23 mouse cellular contexts compared by ENCODE assay signal in the genomic region with DNA sequence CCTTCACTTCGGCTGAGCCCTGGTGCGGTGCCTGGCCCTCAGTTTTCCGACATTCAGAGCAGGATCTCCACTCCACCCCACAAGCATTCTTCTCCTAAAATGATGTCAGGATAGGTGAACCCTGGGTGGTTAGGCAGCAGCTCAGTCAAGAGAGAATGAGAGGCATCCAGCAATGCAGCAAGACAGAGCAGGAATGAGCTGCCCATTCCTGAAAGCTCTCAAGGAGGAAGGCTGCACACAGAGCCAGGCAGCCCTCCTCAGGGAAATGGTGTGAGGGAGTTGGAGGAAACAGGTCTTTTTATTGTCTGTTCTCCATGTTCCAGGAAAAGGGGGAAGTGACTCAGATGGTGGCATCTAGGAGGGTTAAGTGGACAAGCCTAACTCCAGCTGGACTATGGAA. TPM values are rescaled to one million over a fixed set of nuclear protein-coding genes. Genes with fewer than 3 reads are reported as not detected.
DNase-seq lines count a peak whose midpoint lies in the region; ATAC-seq lines count a peak whose summit lies in the region.
"Had no signal": no experiment of that assay in that cellular context is flagged by ENCODE, and none has a peak within 500 bp of the region (broad histone marks: within the 10 kb centered on the region; RNA-seq: fewer than 3 reads in every experiment).

No protein-coding gene starts in this region.

- no peaks in the 10 kb centered on the region for H3K36me3 ChIP-seq in kidney, embryonic 14.5 days (ENCODE audit: control insufficient read depth, insufficient read depth, low read length)
- no peaks in the 10 kb centered on the region for H3K36me3 ChIP-seq in liver, embryonic 12.5 days
- H3K36me3 ChIP-seq in liver, embryonic 11.5 days (ENCODE audit: control insufficient read depth, insufficient read depth, low read length) = no peaks in the 10 kb centered on the region
- H3K36me3 ChIP-seq in liver, embryonic 16.5 days (ENCODE audit: control insufficient read depth, insufficient read depth) = no peaks in the 10 kb centered on the region
- H3K36me3 ChIP-seq: embryonic facial prominence, embryonic 12.5 days; heart, embryonic 12.5 days; hindbrain, embryonic 10.5 days; limb, embryonic 13.5 days; lung, embryonic 15.5 days had no signal

- H3K4me1 ChIP-seq in kidney, embryonic 14.5 days (ENCODE audit: control insufficient read depth, insufficient read depth, low read length) = 0 out of 2 replicates have a peak, but pooled peaks cover 5% of the 10 kb centered on the region
- H3K4me1 ChIP-seq in liver, embryonic 12.5 days = no peaks in the 10 kb centered on the region
- H3K4me1 ChIP-seq in liver, embryonic 11.5 days (replicated peaks; ENCODE audit: control insufficient read depth, insufficient read depth, low read length) = no peaks in the 10 kb centered on the region
- H3K4me1 ChIP-seq in liver, embryonic 16.5 days (ENCODE audit: control insufficient read depth, low read depth, low read length) = peaks cover 9% of the 10 kb centered on the region
- H3K4me1 ChIP-seq: embryonic facial prominence, embryonic 12.5 days; heart, embryonic 12.5 days; lung, embryonic 15.5 days had no signal

- H3K9ac ChIP-seq in kidney, embryonic 14.5 days (ENCODE audit: low read depth, low read length) = no peak overlapping the region
- no peak overlapping the region for H3K9ac ChIP-seq in liver, embryonic 12.5 days
- H3K9ac ChIP-seq in liver, embryonic 11.5 days (ENCODE audit: low read depth, low read length) = no peak overlapping the region
- no peak overlapping the region for H3K9ac ChIP-seq in liver, embryonic 16.5 days (ENCODE audit: low read depth, low read length)
- H3K9ac ChIP-seq: embryonic facial prominence, embryonic 12.5 days; forebrain, postnatal 0 days; heart, embryonic 12.5 days; limb, embryonic 13.5 days; lung, embryonic 15.5 days had no signal

- H3K4me3 ChIP-seq in kidney, embryonic 14.5 days (ENCODE audit: low read length) = no peak overlapping the region
- no peak overlapping the region for H3K4me3 ChIP-seq in liver, embryonic 12.5 days
- H3K4me3 ChIP-seq in liver, embryonic 11.5 days (ENCODE audit: low read depth, low read length) = no peak overlapping the region
- H3K4me3 ChIP-seq in liver, embryonic 16.5 days (ENCODE audit: low read depth, low read length) = no peak overlapping the region
- H3K4me3 ChIP-seq: embryonic facial prominence, embryonic 12.5 days; heart, embryonic 12.5 days; hindbrain, embryonic 10.5 days; layer of hippocampus, adult 2 months; limb, embryonic 13.5 days; lung, embryonic 15.5 days had no signal

- 0 out of 2 replicates have a peak, but pooled peaks have one; percentile 15 for ATAC-seq in kidney, embryonic 14.5 days (ENCODE audit: low FRiP score, low TSS enrichment)
- 0 out of 2 replicates have a peak, but pooled peaks have one; percentile 11 for ATAC-seq in liver, embryonic 12.5 days
- ATAC-seq in liver, embryonic 11.5 days (replicated peaks; ENCODE audit: low FRiP score) = no peak
- no peak; the same call in 1 of the 2 replicates for ATAC-seq in liver, embryonic 16.5 days (ENCODE audit: low read depth)
- ATAC-seq in activated CD4-positive, CD25-positive, alpha-beta regulatory T cell, adult 4 months = no peak
- ATAC-seq: CD4-positive, CD25-positive, alpha-beta regulatory T cell, adult 4 months had no signal

- DNase-seq in kidney, adult 11 months = no peak
- no peak for DNase-seq in liver, embryonic 11.5 days (ENCODE audit: low spot score)
- no peak for DNase-seq in adipocyte (ENCODE audit: low spot score)
- DNase-seq: cerebellum, adult 18-20 months; cerebellum, postnatal 25 days; gastrocnemius, postnatal 25 days; thymus, adult 2 months; thymus, postnatal 4 days had no signal

- H3K9me3 ChIP-seq in kidney, embryonic 14.5 days (ENCODE audit: control insufficient read depth, low read length) = no peaks in the 10 kb centered on the region
- H3K9me3 ChIP-seq in liver, embryonic 12.5 days (replicated peaks) = no peaks in the 10 kb centered on the region
- H3K9me3 ChIP-seq in liver, embryonic 11.5 days (ENCODE audit: control insufficient read depth, low read length) = no peaks in the 10 kb centered on the region
- H3K9me3 ChIP-seq in liver, embryonic 16.5 days (replicated peaks; ENCODE audit: control insufficient read depth, low read length) = no peaks in the 10 kb centered on the region
- H3K9me3 ChIP-seq: embryonic facial prominence, embryonic 12.5 days; heart, embryonic 12.5 days; hindbrain, embryonic 10.5 days; limb, embryonic 13.5 days; lung, embryonic 15.5 days had no signal

- H3K4me2 ChIP-seq in kidney, embryonic 14.5 days (replicated peaks; ENCODE audit: low read depth, low read length) = no peak overlapping the region
- H3K4me2 ChIP-seq in liver, embryonic 12.5 days = no peak overlapping the region
- no peak overlapping the region for H3K4me2 ChIP-seq in liver, embryonic 11.5 days
- H3K4me2 ChIP-seq in liver, embryonic 16.5 days (ENCODE audit: low read depth, low read length) = no peak overlapping the region
- H3K4me2 ChIP-seq: embryonic facial prominence, embryonic 12.5 days; heart, embryonic 12.5 days; limb, embryonic 13.5 days; lung, embryonic 15.5 days had no signal

- H3K27ac ChIP-seq in kidney, embryonic 14.5 days (ENCODE audit: low read depth, low read length) = no peak overlapping the region
- H3K27ac ChIP-seq in liver, embryonic 12.5 days = peak overlapping the region; percentile 22
- no peak overlapping the region for H3K27ac ChIP-seq in liver, embryonic 11.5 days (ENCODE audit: low read depth, low read length)
- peak overlapping the region; percentile 61; the same call in 1 of the 2 replicates for H3K27ac ChIP-seq in liver, embryonic 16.5 days (ENCODE audit: low read length)
- H3K27ac ChIP-seq: embryonic facial prominence, embryonic 12.5 days; hindbrain, embryonic 10.5 days; hindbrain, postnatal 0 days; layer of hippocampus, adult 2 months; limb, embryonic 13.5 days; lung, embryonic 15.5 days had no signal

- WGBS in kidney, embryonic 14.5 days = 66% methylated on average over 3 of the region's 3 CpGs
- 66% methylated on average over 3 of the region's 3 CpGs for WGBS in liver, embryonic 12.5 days (ENCODE audit: insufficient replicate concordance)
- 77% methylated on average over 3 of the region's 3 CpGs for WGBS in liver, embryonic 11.5 days
- WGBS in liver, embryonic 16.5 days (ENCODE audit: insufficient replicate concordance) = 55% methylated on average over 3 of the region's 3 CpGs

- H3K27me3 ChIP-seq in kidney, embryonic 14.5 days (ENCODE audit: control insufficient read depth, insufficient read depth, low read length) = no peaks in the 10 kb centered on the region; the same call in 1 of the 2 replicates
- H3K27me3 ChIP-seq in liver, embryonic 12.5 days (replicated peaks) = peaks cover 13% of the 10 kb centered on the region; the same call in 1 of the 2 replicates
- H3K27me3 ChIP-seq in liver, embryonic 11.5 days (replicated peaks; ENCODE audit: control insufficient read depth, insufficient read depth, low read length) = no peaks in the 10 kb centered on the region
- no peaks in the 10 kb centered on the region for H3K27me3 ChIP-seq in liver, embryonic 16.5 days (ENCODE audit: control insufficient read depth, insufficient read depth, low read depth, low read length)
- H3K27me3 ChIP-seq: embryonic facial prominence, embryonic 12.5 days; heart, embryonic 12.5 days; limb, embryonic 13.5 days; lung, embryonic 15.5 days had no signal

RNA-seq across cellular contexts. Expression of gene Sgk2, which starts 0.4 kb away (rescaled TPM):
- polyA plus RNA-seq in kidney, embryonic 14.5 days (2014; fragmentation: Nextera tagmentation; extraction: Ambion mirVana) = 0.97 and 2.5 TPM in 2 replicates
- 2.7 and 3.0 TPM in 2 replicates for polyA plus RNA-seq in liver, embryonic 12.5 days (2016; fragmentation: Nextera tagmentation; extraction: Ambion mirVana)
- polyA plus RNA-seq in liver, embryonic 11.5 days (2014; fragmentation: Nextera tagmentation; extraction: Ambion mirVana) = 2.8 and 3.3 TPM in 2 replicates
- polyA plus RNA-seq in liver, embryonic 16.5 days (2015; fragmentation: Nextera tagmentation; extraction: Ambion mirVana) = 4.6 and 5.8 TPM in 2 replicates
- under 1 TPM in 1 of 2 experiments, not detected in 1; 0.16 TPM for polyA plus RNA-seq in activated CD4-positive, CD25-positive, alpha-beta regulatory T cell, adult 4 months (2017; shearing (Covaris generic))
- polyA plus RNA-seq: CD4-positive, CD25-positive, alpha-beta regulatory T cell, adult 4 months; forebrain, embryonic 11.5 days; hindbrain, embryonic 10.5 days; lung, embryonic 15.5 days; stomach, embryonic 14.5 days had no signal

RNA-seq across cellular contexts. Expression of gene Ift52, which starts 30.4 kb away (rescaled TPM):
- polyA plus RNA-seq in kidney, embryonic 14.5 days (2014; fragmentation: Nextera tagmentation; extraction: Ambion mirVana) = 43.4 and 56.0 TPM in 2 replicates
- 24.4 and 25.9 TPM in 2 replicates for polyA plus RNA-seq in liver, embryonic 12.5 days (2016; fragmentation: Nextera tagmentation; extraction: Ambion mirVana)
- polyA plus RNA-seq in liver, embryonic 11.5 days (2014; fragmentation: Nextera tagmentation; extraction: Ambion mirVana) = 43.0 and 44.8 TPM in 2 replicates
- polyA plus RNA-seq in liver, embryonic 16.5 days (2015; fragmentation: Nextera tagmentation; extraction: Ambion mirVana) = 15.8 and 16.4 TPM in 2 replicates
- 10 to 100 TPM; 67.2 to 74.9 TPM for polyA plus RNA-seq in activated CD4-positive, CD25-positive, alpha-beta regulatory T cell, adult 4 months (2017; shearing (Covaris generic))

RNA-seq across cellular contexts. Expression of gene L3mbtl1, which starts 43.5 kb away (rescaled TPM):
- polyA plus RNA-seq in kidney, embryonic 14.5 days (2014; fragmentation: Nextera tagmentation; extraction: Ambion mirVana) = 0.07 TPM in 1 of 2 replicates, not detected in the other
- 0.06 and 0.08 TPM in 2 replicates for polyA plus RNA-seq in liver, embryonic 12.5 days (2016; fragmentation: Nextera tagmentation; extraction: Ambion mirVana)
- polyA plus RNA-seq in liver, embryonic 11.5 days (2014; fragmentation: Nextera tagmentation; extraction: Ambion mirVana) = 0.05 and 0.08 TPM in 2 replicates
- polyA plus RNA-seq in liver, embryonic 16.5 days (2015; fragmentation: Nextera tagmentation; extraction: Ambion mirVana) = 0.04 TPM in 1 of 2 replicates, not detected in the other
- polyA plus RNA-seq in activated CD4-positive, CD25-positive, alpha-beta regulatory T cell, adult 4 months (2017; shearing (Covaris generic)) = under 1 TPM; 0.12 to 0.64 TPM
- polyA plus RNA-seq: heart, embryonic 12.5 days had no signal

RNA-seq across cellular contexts. Expression of gene Srsf6, which starts 55.4 kb away (rescaled TPM):
- 215 and 243 TPM in 2 replicates for polyA plus RNA-seq in kidney, embryonic 14.5 days (2014; fragmentation: Nextera tagmentation; extraction: Ambion mirVana)
- 168 and 174 TPM in 2 replicates for polyA plus RNA-seq in liver, embryonic 12.5 days (2016; fragmentation: Nextera tagmentation; extraction: Ambion mirVana)
- 240 and 261 TPM in 2 replicates for polyA plus RNA-seq in liver, embryonic 11.5 days (2014; fragmentation: Nextera tagmentation; extraction: Ambion mirVana)
- polyA plus RNA-seq in liver, embryonic 16.5 days (2015; fragmentation: Nextera tagmentation; extraction: Ambion mirVana) = 73.7 and 77.4 TPM in 2 replicates
- 10 to 100 TPM; 39.6 to 43.9 TPM for polyA plus RNA-seq in activated CD4-positive, CD25-positive, alpha-beta regulatory T cell, adult 4 months (2017; shearing (Covaris generic))

Comparison
In these comparisons a context has a peak if more than half of its experiments do, and no peak if none do; other contexts are left out.
1. ATAC-seq: peak in kidney, embryonic 14.5 days (single experiment) and liver, embryonic 12.5 days (single experiment); none in liver, embryonic 11.5 days (single experiment), liver, embryonic 16.5 days (single experiment) and activated CD4-positive, CD25-positive, alpha-beta regulatory T cell, adult 4 months (single experiment).
2. H3K27ac ChIP-seq: peak in liver, embryonic 12.5 days (single experiment) and liver, embryonic 16.5 days (single experiment); none in kidney, embryonic 14.5 days (single experiment) and liver, embryonic 11.5 days (single experiment).